ENCODE assay signal across 17 mouse cellular contexts in the genomic region with DNA sequence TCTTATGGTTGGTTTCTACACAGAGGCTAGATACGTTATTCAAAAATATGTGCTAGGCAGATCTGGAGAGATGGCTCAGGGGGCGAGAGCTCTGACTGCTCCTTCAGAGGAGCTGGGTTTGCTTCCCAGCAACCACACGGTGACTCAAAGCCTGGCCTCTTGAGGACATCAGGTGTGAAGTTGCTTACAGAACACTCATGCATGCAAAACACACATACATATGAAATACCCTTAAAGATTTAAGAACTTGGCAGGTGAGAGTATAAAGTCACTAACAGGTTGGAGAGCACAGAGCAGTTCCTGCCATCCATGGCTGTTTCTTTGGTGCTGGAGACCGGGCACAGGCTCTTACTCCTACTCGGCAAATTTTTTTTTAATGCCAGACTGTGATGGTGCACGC. TPM values are rescaled to one million over a fixed set of nuclear protein-coding genes. Genes with fewer than 3 reads are reported as not detected.
"Had no signal": no experiment of that assay in that cellular context is flagged by ENCODE, and none has a peak within 500 bp of the region (broad histone marks: within the 10 kb centered on the region; RNA-seq: fewer than 3 reads in every experiment).

No protein-coding gene starts in this region.

- H3K4me2 ChIP-seq: neural tube, embryonic 13.5 days; neural tube, embryonic 15.5 days; stomach, embryonic 15.5 days had no signal

- H3K9ac ChIP-seq: neural tube, embryonic 13.5 days; neural tube, embryonic 15.5 days; stomach, embryonic 15.5 days had no signal

- H3K4me1 ChIP-seq: neural tube, embryonic 13.5 days had no signal

- H3K4me3 ChIP-seq: neural tube, embryonic 13.5 days; neural tube, embryonic 15.5 days; stomach, embryonic 15.5 days had no signal

- DNase-seq: retina, postnatal 1 day; right cerebral cortex, adult 18-20 months; right cerebral cortex, postnatal 14 days; right cerebral cortex, postnatal 25 days; right cerebral cortex, postnatal 4 days; spleen, adult 18-20 months; thymus, adult 18-20 months; thymus, adult 2 months; thymus, postnatal 14 days; thymus, postnatal 25 days; thymus, postnatal 36 days; thymus, postnatal 4 days had no signal

- H3K27me3 ChIP-seq: neural tube, embryonic 13.5 days; neural tube, embryonic 15.5 days; stomach, embryonic 15.5 days had no signal

- H3K36me3 ChIP-seq: neural tube, embryonic 13.5 days; neural tube, embryonic 15.5 days; stomach, embryonic 15.5 days had no signal

- H3K9me3 ChIP-seq: neural tube, embryonic 13.5 days; neural tube, embryonic 15.5 days; stomach, embryonic 15.5 days had no signal

- H3K27ac ChIP-seq: neural tube, embryonic 13.5 days; neural tube, embryonic 15.5 days; stomach, embryonic 15.5 days; stomach, postnatal 0 days had no signal

RNA-seq across cellular contexts. Expression of gene Scarf1, which starts 13.6 kb away (rescaled TPM):
- total RNA-seq: neutrophil, adult 5-6 weeks had no signal

RNA-seq across cellular contexts. Expression of gene Rilp, which starts 17.0 kb away (rescaled TPM):
- total RNA-seq: neutrophil, adult 5-6 weeks had no signal
